Mouse (Mus musculus) G1E (cell line): ENCODE measurements around the gene Prdx3.

ENCODE experiments used
- CTCF ChIP-seq: IDR thresholded peaks from 2 replicates; pipeline ENCODE4 v1.5.1; 2012; ENCODE audit warnings: low read depth, low read length, inconsistent platforms, mixed read lengths
- GATA1 ChIP-seq: IDR thresholded peaks from 2 replicates; pipeline ENCODE4 v1.6.1; 2012; ENCODE audit warnings: borderline replicate concordance, low read length, inconsistent platforms, mixed read lengths

GRCm38 (mm10) chr19:60873501-60873900, 855 bp downstream of the Prdx3 start:
- TF ChIP-seq CTCF = no peak
- no peak for TF ChIP-seq GATA1
